Mouse (Mus musculus) brain, embryonic 14.5 days (tissue): ENCODE results near the gene Ect2l.
"Not testable (repeated sequence)": the region's sequence is repeated elsewhere in the genome, so short reads cannot be mapped to it uniquely, and the experiment has no call there.

Source experiments
- CTCF ChIP-seq: fragments of 200-500 bp; IDR thresholded peaks from 2 replicates; pipeline ENCODE4 v1.5.1; 2012; ENCODE audit warnings: inconsistent platforms, mild to moderate bottlenecking, moderate library complexity, borderline replicate concordance; ENCODE audit not compliant: insufficient read depth, insufficient read length; ENCODE audit errors: extremely low read depth
- POLR2A ChIP-seq: fragments of 200-500 bp; IDR thresholded peaks from 2 replicates; pipeline ENCODE4 v1.6.1; 2012; ENCODE audit warnings: mild to moderate bottlenecking, inconsistent platforms, borderline replicate concordance; ENCODE audit not compliant: poor library complexity, insufficient read depth, insufficient read length, severe bottlenecking; ENCODE audit errors: extremely low read depth

DNA sequence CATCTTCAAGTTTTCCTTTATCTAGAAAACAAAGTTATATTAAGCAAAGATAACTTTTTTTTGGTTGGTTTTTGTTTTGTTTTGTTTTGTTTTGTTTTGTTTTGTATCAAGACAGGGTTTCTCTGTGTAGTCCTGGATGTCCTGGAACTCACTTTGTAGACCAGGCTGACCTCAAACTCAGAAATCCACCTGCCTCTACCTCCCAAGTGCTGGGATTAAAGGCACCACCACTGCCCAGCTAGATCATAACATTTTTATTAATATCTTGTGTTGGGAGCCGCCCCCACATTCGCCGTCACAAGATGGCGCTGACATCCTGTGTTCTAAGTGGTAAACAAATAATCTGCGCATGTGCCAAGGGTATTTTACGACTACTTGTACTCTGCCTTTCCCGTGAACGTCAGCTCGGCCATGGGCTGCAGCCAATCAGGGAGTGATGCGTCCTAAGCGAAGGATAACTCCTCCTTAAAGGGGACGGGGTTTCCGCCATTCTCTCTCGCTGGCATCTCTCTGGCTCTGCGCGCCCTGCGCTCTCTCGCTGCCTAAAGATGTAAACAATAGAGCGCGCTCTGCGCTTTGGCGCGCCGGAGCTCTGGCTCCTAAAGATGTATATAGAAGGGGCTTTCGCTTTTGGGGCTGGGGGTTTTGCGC lies 71.7 kb downstream of the Ect2l start:
- TF ChIP-seq POLR2A, CTCF: not testable (repeated sequence)
